Mouse (Mus musculus) embryonic facial prominence, embryonic 10.5 days (tissue): ENCODE measurements at regions not wholly inside any gene's neighbourhood (a gene's known extent, or its start where the extent isn't known, plus 50 kb on each side); places are given as distances from the start of the nearest gene placed in this dataset.

ENCODE experiments used
- DNase-seq: peaks from one replicate; pipeline ENCODE4 v3.0.0-alpha.2; 2017; ENCODE audit warnings: low spot score
- H3K27ac ChIP-seq: fragments of 300-500 bp; sonication (generic); replicated peaks from 2 replicates; pipeline ENCODE4 v1.5.1; 2016; ENCODE audit warnings: mild to moderate bottlenecking
- H3K27me3 ChIP-seq: fragments of 300-500 bp; sonication (generic); replicated peaks from 2 replicates; pipeline ENCODE4 v1.6.1; 2016; ENCODE audit warnings: low read depth, mild to moderate bottlenecking; ENCODE audit not compliant: poor library complexity, severe bottlenecking
- H3K36me3 ChIP-seq: fragments of 300-500 bp; sonication (generic); replicated peaks from 2 replicates; pipeline ENCODE4 v1.6.1; 2016; ENCODE audit warnings: mild to moderate bottlenecking, moderate library complexity
- H3K4me1 ChIP-seq: fragments of 300-500 bp; sonication (generic); 2 replicates; pipeline ENCODE4 v1.6.1; 2016
- H3K4me3 ChIP-seq: fragments of 300-500 bp; sonication (generic); 2 replicates; pipeline ENCODE4 v1.5.1; 2016; ENCODE audit warnings: mild to moderate bottlenecking, moderate library complexity
- H3K9me3 ChIP-seq: fragments of 300-500 bp; sonication (generic); 2 replicates; pipeline ENCODE4 v1.6.1; 2016; ENCODE audit warnings: mild to moderate bottlenecking
- WGBS: fragments of 180-500 bp; shearing (Covaris S2); methylation state at CpG from one replicate; pipeline ENCODE4 v1.1.7; 2016; 5-methylcytosine and 5-hydroxymethylcytosine counted together

GRCm38 (mm10) chr3:60402251-60402830 lies 70.3 kb upstream of the Mbnl1 start:
- Histone ChIP-seq H3K36me3 (no peaks in the 10 kb centered on the region), H3K27ac (no peak overlapping the region)
- 91% methylated on average over 5 of the region's 5 CpGs for WGBS

GRCm38 (mm10) chr3:60407426-60407825 lies 65.2 kb upstream of the Mbnl1 start:
- Histone ChIP-seq H3K36me3 (no peaks in the 10 kb centered on the region), H3K9me3 (no peaks in the 10 kb centered on the region), H3K27ac (no peak overlapping the region), H3K4me1 (no peaks in the 10 kb centered on the region), H3K27me3 (no peaks in the 10 kb centered on the region), H3K4me3 (no peak overlapping the region)
- 83% methylated on average over 2 of the region's 2 CpGs for WGBS
- no peak for DNase-seq

More at GRCm38 (mm10) chr3:60402251-60402830, 70.3 kb upstream of the Mbnl1 start:
- Histone ChIP-seq H3K9me3 (no peaks in the 10 kb centered on the region), H3K4me1 (no peaks in the 10 kb centered on the region), H3K4me3 (no peak overlapping the region), H3K27me3 (no peaks in the 10 kb centered on the region)
- DNase-seq: no peak

- no peak for DNase-seq
- WGBS: 79% methylated on average over 1 of the region's 1 CpGs
- Histone ChIP-seq H3K4me1 (no peaks in the 10 kb centered on the region), H3K4me3 (no peak overlapping the region), H3K27ac (no peak overlapping the region), H3K9me3 (no peaks in the 10 kb centered on the region), H3K27me3 (no peaks in the 10 kb centered on the region), H3K36me3 (no peaks in the 10 kb centered on the region)
These were observed 64.7 kb upstream of the Mbnl1 start for GRCm38 (mm10) chr3:60407906-60408305.

- H3K4me3 ChIP-seq: no peak overlapping the region
- H3K27ac ChIP-seq: no peak overlapping the region
- WGBS: 57% methylated on average over 7 of the region's 7 CpGs
These were observed 63.9 kb upstream of the Mbnl1 start for GRCm38 (mm10) chr3:60408553-60409282.

GRCm38 (mm10) chr3:60409283-60409633 lies 63.4 kb upstream of the Mbnl1 start:
- Histone ChIP-seq H3K4me3 (no peak overlapping the region), H3K27me3 (no peaks in the 10 kb centered on the region), H3K4me1 (no peaks in the 10 kb centered on the region), H3K9me3 (no peaks in the 10 kb centered on the region), H3K36me3 (no peaks in the 10 kb centered on the region), H3K27ac (no peak overlapping the region)
- no peak for DNase-seq

More at GRCm38 (mm10) chr3:60408553-60409282, 63.9 kb upstream of the Mbnl1 start:
- Histone ChIP-seq H3K4me1 (no peaks in the 10 kb centered on the region), H3K9me3 (no peaks in the 10 kb centered on the region), H3K27me3 (no peaks in the 10 kb centered on the region), H3K36me3 (no peaks in the 10 kb centered on the region)
- DNase-seq: no peak

GRCm38 (mm10) chr3:60411746-60412145 lies 60.9 kb upstream of the Mbnl1 start:
- Histone ChIP-seq H3K9me3 (no peaks in the 10 kb centered on the region), H3K4me1 (no peaks in the 10 kb centered on the region), H3K27me3 (no peaks in the 10 kb centered on the region), H3K4me3 (no peak overlapping the region), H3K27ac (no peak overlapping the region), H3K36me3 (no peaks in the 10 kb centered on the region)
- no peak for DNase-seq
- WGBS: 78% methylated on average over 1 of the region's 1 CpGs

- H3K9me3 ChIP-seq: no peaks in the 10 kb centered on the region
- DNase-seq: no peak
- no peaks in the 10 kb centered on the region for H3K36me3 ChIP-seq
- H3K4me3 ChIP-seq: no peak overlapping the region
- H3K4me1 ChIP-seq: no peaks in the 10 kb centered on the region
- H3K27me3 ChIP-seq: no peaks in the 10 kb centered on the region
- no peak overlapping the region for H3K27ac ChIP-seq
These were observed 60.4 kb upstream of the Mbnl1 start for GRCm38 (mm10) chr3:60412206-60412605.

- Histone ChIP-seq H3K27ac (no peak overlapping the region), H3K9me3 (no peaks in the 10 kb centered on the region), H3K27me3 (no peaks in the 10 kb centered on the region), H3K4me1 (no peaks in the 10 kb centered on the region), H3K36me3 (no peaks in the 10 kb centered on the region), H3K4me3 (no peak overlapping the region)
- DNase-seq: no peak
- 72% methylated on average over 3 of the region's 3 CpGs for WGBS
These were observed 58.9 kb upstream of the Mbnl1 start for GRCm38 (mm10) chr3:60413749-60414148.

- 91% methylated on average over 1 of the region's 1 CpGs for WGBS
These were observed 55.6 kb upstream of the Mbnl1 start for GRCm38 (mm10) chr3:60417001-60417400.

GRCm38 (mm10) chr3:60418652-60419051 lies 54.0 kb upstream of the Mbnl1 start:
- no peaks in the 10 kb centered on the region for H3K4me1 ChIP-seq
- no peak for DNase-seq
- H3K4me3 ChIP-seq: no peak overlapping the region
- no peaks in the 10 kb centered on the region for H3K27me3 ChIP-seq
- no peak overlapping the region for H3K27ac ChIP-seq
- no peaks in the 10 kb centered on the region for H3K36me3 ChIP-seq
- H3K9me3 ChIP-seq: no peaks in the 10 kb centered on the region

More at GRCm38 (mm10) chr3:60417001-60417400, 55.6 kb upstream of the Mbnl1 start:
- no peak overlapping the region for H3K4me3 ChIP-seq
- no peaks in the 10 kb centered on the region for H3K36me3 ChIP-seq
- no peak overlapping the region for H3K27ac ChIP-seq
- H3K4me1 ChIP-seq: no peaks in the 10 kb centered on the region
- H3K27me3 ChIP-seq: no peaks in the 10 kb centered on the region
- H3K9me3 ChIP-seq: no peaks in the 10 kb centered on the region
- no peak for DNase-seq

GRCm38 (mm10) chr3:60419216-60419615 lies 53.4 kb upstream of the Mbnl1 start:
- no peaks in the 10 kb centered on the region for H3K27me3 ChIP-seq
- H3K9me3 ChIP-seq: no peaks in the 10 kb centered on the region
- no peaks in the 10 kb centered on the region for H3K36me3 ChIP-seq
- no peak for DNase-seq
- no peaks in the 10 kb centered on the region for H3K4me1 ChIP-seq
- H3K27ac ChIP-seq: no peak overlapping the region
- 87% methylated on average over 3 of the region's 3 CpGs for WGBS
- H3K4me3 ChIP-seq: no peak overlapping the region
